Mouse (Mus musculus) embryonic fibroblast, embryonic 13.5 days (primary cell): ENCODE data around the gene Zdhhc12.

Experiments used
- CTCF ChIP-seq: IDR thresholded peaks from 2 replicates; pipeline ENCODE4 v1.5.1; 2011; ENCODE audit warnings: mild to moderate bottlenecking, control low read depth, low read length, moderate library complexity, borderline replicate concordance; ENCODE audit not compliant: insufficient read depth
- POLR2A ChIP-seq: IDR thresholded peaks from 2 replicates; pipeline ENCODE4 v1.6.1; 2011; ENCODE audit warnings: low read depth, mild to moderate bottlenecking, control low read depth, low read length, moderate library complexity

GRCm38 (mm10) chr2:30130156-30130555 is 36.7 kb upstream of the Zdhhc12 start:
- TF ChIP-seq POLR2A, result no peak
- no peak for TF ChIP-seq CTCF
